Mouse (Mus musculus): ENCODE measurements at regions not wholly inside any gene's neighbourhood (a gene's known extent, or its start where the extent isn't known, plus 50 kb on each side); places are given as distances from the start of the nearest gene placed in this dataset.
A peak's percentile ranks its signal among the peaks of the same experiment; 100 is the strongest.

DNA sequence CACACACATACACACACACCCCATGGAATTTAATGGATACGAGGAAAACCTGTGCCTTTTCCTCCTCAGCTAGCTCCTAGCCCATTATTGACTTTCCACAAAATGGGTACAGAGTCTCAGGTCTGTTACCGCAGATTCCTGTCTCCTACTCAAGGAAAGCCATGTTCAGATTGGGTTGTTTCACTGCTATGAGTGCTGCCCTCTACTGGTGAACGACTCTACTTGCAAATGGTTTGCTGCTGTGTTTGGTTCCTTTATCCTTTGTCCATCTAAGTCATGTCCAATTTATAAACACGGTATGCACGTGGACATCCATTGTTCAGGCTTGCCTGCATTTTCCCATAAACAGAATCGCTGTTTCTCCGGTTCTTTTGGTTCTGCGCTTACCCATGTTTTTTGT is 144.4 kb upstream of the Acsl4 start:
- no peak for ATAC-seq (ENCODE audit: low read depth)
- H3K27ac ChIP-seq (ENCODE audit: low read length) = no peak overlapping the region
- WGBS = 34% methylated on average over 8 of the region's 8 CpGs
- no peak overlapping the region for H3K4me3 ChIP-seq (ENCODE audit: low read length)
- no peak overlapping the region for H3K4me2 ChIP-seq (ENCODE audit: low read depth, low read length)
- H3K27me3 ChIP-seq (ENCODE audit: control insufficient read depth, insufficient read depth, low read depth, low read length) = no peaks in the 10 kb centered on the region
- no peaks in the 10 kb centered on the region for H3K4me1 ChIP-seq (replicated peaks; ENCODE audit: control insufficient read depth, insufficient read depth, low read length)
- H3K36me3 ChIP-seq (ENCODE audit: control insufficient read depth, insufficient read depth, low read length) = no peaks in the 10 kb centered on the region
- no peak overlapping the region for H3K9ac ChIP-seq (ENCODE audit: low read length)
- no peaks in the 10 kb centered on the region for H3K9me3 ChIP-seq (ENCODE audit: control insufficient read depth, low read length)

DNA sequence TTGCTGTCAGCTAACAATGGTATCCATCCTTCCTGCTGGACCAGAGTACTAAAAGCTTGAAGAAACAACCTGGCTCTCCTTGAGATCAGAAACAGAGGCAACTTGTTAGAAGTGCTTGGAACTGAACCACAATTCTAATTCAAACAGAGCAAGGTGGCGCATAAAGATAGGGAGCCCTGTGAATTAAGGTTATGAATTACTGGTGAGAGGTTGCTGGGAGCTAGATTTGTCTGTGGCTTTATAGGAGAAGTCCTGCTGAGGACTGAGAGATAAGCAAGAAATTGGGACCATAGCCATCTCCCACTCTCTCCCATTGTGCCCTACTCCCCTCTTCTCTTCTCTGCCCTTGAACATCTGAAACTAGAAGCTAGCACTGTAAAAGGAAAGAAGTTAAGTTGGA is 145.2 kb upstream of the Acsl4 start:
- 86% methylated on average over 1 of the region's 1 CpGs for WGBS
- H3K27me3 ChIP-seq (ENCODE audit: control insufficient read depth, insufficient read depth, low read depth, low read length) = no peaks in the 10 kb centered on the region
- H3K4me1 ChIP-seq (replicated peaks; ENCODE audit: control insufficient read depth, insufficient read depth, low read length) = no peaks in the 10 kb centered on the region
- no peaks in the 10 kb centered on the region for H3K9me3 ChIP-seq (ENCODE audit: control insufficient read depth, low read length)
- no peaks in the 10 kb centered on the region for H3K36me3 ChIP-seq (ENCODE audit: control insufficient read depth, insufficient read depth, low read length)
- no peak overlapping the region for H3K4me2 ChIP-seq (ENCODE audit: low read depth, low read length)
- no peak overlapping the region for H3K4me3 ChIP-seq (ENCODE audit: low read length)
- H3K9ac ChIP-seq (ENCODE audit: low read length) = no peak overlapping the region
- no peak overlapping the region for H3K27ac ChIP-seq (ENCODE audit: low read length)
- ATAC-seq (ENCODE audit: low read depth) = no peak

DNA sequence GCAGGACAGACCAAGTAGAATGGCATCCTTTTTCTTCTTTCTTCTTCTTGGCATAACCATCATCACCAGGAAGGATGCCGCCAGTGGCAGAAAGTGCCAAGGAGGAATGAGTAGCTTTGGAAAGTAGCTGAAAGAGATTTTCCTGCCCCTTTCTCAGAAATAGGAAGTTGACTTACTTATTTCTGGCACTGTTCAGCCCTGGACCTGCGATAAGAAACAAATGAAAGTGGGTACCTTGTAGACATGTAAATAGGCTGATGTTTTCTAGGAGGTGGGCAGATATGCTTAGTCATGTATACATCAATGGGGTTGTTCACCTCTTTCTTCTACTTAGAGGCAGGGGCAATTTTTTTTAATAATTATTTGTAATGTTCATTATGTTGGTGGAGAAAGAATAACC is 145.3 kb upstream of the Tmem164 start:
- no peaks in the 10 kb centered on the region for H3K36me3 ChIP-seq (ENCODE audit: control insufficient read depth, insufficient read depth, low read length)
- no peak overlapping the region for H3K27ac ChIP-seq (ENCODE audit: low read length)
- WGBS = 77% methylated on average over 2 of the region's 2 CpGs
- no peak overlapping the region for H3K9ac ChIP-seq (ENCODE audit: low read length)
- ATAC-seq (ENCODE audit: low read depth) = no peak
- H3K4me2 ChIP-seq (ENCODE audit: low read depth, low read length) = no peak overlapping the region
- H3K9me3 ChIP-seq (ENCODE audit: control insufficient read depth, low read length) = no peaks in the 10 kb centered on the region
- no peak overlapping the region for H3K4me3 ChIP-seq (ENCODE audit: low read length)
- H3K27me3 ChIP-seq (ENCODE audit: control insufficient read depth, insufficient read depth, low read depth, low read length) = no peaks in the 10 kb centered on the region
- no peaks in the 10 kb centered on the region for H3K4me1 ChIP-seq (replicated peaks; ENCODE audit: control insufficient read depth, insufficient read depth, low read length)

DNA sequence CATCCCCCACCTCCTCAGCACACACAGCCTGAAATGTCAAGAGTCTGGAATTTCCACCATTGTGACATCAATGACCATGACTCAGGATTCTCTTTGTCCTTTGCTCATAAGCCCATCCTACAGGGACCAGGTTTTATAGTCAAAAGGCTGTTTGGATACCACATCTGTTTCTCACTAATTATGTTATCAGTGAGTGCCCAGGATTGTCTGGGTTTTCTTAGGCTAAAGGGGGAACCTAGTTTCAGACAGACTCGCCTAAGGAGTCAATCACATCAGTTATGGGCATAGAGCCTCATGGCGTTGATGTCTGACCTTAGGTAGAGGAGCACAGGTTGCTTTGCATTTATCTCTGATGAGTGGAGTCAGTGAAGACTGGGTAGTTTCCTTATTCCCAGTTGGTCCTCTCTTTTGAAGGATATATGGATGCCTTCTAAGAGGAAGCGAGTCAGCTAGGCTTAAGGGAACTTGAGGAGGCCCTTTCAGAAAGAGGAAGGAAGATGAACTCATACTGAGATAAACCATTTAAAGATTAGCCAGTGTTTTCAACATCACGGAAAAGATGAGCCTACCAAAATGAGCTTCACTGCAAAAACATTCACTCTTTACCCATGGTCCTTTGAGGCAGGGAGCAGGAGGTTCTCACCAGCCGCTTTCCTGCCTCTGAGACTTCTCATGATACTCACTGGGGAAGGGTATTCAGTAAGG is 143.8 kb upstream of the Tmem164 start:
- ATAC-seq (ENCODE audit: low read depth) = no peak
- Histone ChIP-seq H3K4me2 (ENCODE audit: low read depth, low read length) (no peak overlapping the region), H3K36me3 (ENCODE audit: control insufficient read depth, insufficient read depth, low read length) (no peaks in the 10 kb centered on the region), H3K4me1 (replicated peaks; ENCODE audit: control insufficient read depth, insufficient read depth, low read length) (no peaks in the 10 kb centered on the region), H3K9me3 (ENCODE audit: control insufficient read depth, low read length) (no peaks in the 10 kb centered on the region), H3K4me3 (ENCODE audit: low read length) (no peak overlapping the region), H3K27me3 (ENCODE audit: control insufficient read depth, insufficient read depth, low read depth, low read length) (no peaks in the 10 kb centered on the region), H3K27ac (ENCODE audit: low read length) (no peak overlapping the region), H3K9ac (ENCODE audit: low read length) (no peak overlapping the region)
- whole genome bisulfite sequencing = 79% methylated on average over 5 of the region's 5 CpGs

DNA sequence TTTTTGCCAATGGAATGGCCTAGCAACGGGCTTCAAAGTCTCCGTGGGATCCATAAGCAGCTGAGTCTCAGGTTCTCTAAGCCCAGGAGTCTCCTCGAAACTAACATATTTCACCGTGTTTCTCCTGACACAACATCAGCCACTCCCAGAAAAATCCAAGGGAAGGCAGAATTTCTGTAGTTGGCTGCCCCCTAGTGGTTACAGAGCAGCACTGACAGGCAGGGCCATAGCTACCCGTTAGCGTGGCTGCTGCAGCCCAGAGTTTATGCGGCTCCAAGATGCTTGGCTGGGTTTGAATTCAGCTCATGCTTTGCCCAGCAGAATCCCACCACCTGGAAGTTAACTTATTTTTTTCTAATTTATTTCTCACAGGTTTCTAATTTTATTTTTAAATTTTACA is 140.9 kb upstream of the Tmem164 start:
- Histone ChIP-seq H3K4me2 (ENCODE audit: low read depth, low read length) (no peak overlapping the region), H3K4me3 (ENCODE audit: low read length) (no peak overlapping the region), H3K27me3 (ENCODE audit: control insufficient read depth, insufficient read depth, low read depth, low read length) (no peaks in the 10 kb centered on the region), H3K9me3 (ENCODE audit: control insufficient read depth, low read length) (no peaks in the 10 kb centered on the region), H3K36me3 (ENCODE audit: control insufficient read depth, insufficient read depth, low read length) (no peaks in the 10 kb centered on the region), H3K27ac (ENCODE audit: low read length) (no peak overlapping the region), H3K4me1 (replicated peaks; ENCODE audit: control insufficient read depth, insufficient read depth, low read length) (no peaks in the 10 kb centered on the region), H3K9ac (ENCODE audit: low read length) (no peak overlapping the region)
- peak; percentile 57; the same call in 1 of the 2 replicates for ATAC-seq (ENCODE audit: low read depth)
- 11% methylated on average over 7 of the region's 7 CpGs for WGBS

DNA sequence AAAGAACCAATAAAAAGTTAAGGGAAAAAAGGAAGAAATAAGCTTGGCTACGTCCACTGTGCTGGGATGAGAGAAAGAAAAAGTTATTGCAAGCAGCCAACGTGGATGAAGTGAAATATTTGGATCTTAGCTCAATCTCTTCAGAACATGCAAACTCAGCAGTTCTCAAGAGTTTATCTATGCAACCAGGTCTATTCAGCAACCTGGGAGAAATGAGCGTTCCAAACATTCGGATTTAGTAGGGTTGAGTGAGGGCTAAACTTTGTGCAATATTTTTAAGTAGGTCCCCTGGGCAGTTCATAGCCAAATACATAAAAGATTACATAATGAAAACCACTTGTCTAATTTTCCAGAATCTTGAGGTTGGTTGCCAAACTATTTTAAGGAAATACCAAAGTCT is 129.0 kb upstream of the Tmem164 start:
- H3K27me3 ChIP-seq (ENCODE audit: control insufficient read depth, insufficient read depth, low read depth, low read length) = no peaks in the 10 kb centered on the region
- no peaks in the 10 kb centered on the region for H3K9me3 ChIP-seq (ENCODE audit: control insufficient read depth, low read length)
- 57% methylated on average over 4 of the region's 4 CpGs for WGBS
- H3K9ac ChIP-seq (ENCODE audit: low read length) = no peak overlapping the region
- ATAC-seq (ENCODE audit: low read depth) = no peak
- no peaks in the 10 kb centered on the region for H3K36me3 ChIP-seq (ENCODE audit: control insufficient read depth, insufficient read depth, low read length)
- no peak overlapping the region for H3K4me2 ChIP-seq (ENCODE audit: low read depth, low read length)
- no peak overlapping the region for H3K27ac ChIP-seq (ENCODE audit: low read length)
- no peaks in the 10 kb centered on the region for H3K4me1 ChIP-seq (replicated peaks; ENCODE audit: control insufficient read depth, insufficient read depth, low read length)
- H3K4me3 ChIP-seq (ENCODE audit: low read length) = no peak overlapping the region

DNA sequence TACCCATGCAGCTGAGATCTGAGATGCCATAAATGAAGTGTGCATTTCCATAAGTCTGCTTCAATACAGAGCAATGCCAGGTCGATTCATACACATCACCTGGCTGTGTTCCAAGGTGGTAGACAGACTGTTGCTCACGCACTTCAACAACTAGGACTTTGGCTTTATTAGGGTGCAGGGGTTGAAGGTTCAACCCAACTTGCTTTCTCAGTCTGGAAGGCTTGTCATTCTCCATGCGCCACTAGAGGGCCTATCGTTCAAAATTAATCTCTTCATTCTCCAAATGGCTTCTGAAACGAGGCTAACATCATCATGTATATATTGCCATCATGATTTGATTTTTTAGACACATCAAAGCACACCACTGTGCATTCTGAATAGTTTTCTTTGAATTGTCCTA is 127.0 kb upstream of the Tmem164 start:
- ATAC-seq (ENCODE audit: low read depth) = no peak

DNA sequence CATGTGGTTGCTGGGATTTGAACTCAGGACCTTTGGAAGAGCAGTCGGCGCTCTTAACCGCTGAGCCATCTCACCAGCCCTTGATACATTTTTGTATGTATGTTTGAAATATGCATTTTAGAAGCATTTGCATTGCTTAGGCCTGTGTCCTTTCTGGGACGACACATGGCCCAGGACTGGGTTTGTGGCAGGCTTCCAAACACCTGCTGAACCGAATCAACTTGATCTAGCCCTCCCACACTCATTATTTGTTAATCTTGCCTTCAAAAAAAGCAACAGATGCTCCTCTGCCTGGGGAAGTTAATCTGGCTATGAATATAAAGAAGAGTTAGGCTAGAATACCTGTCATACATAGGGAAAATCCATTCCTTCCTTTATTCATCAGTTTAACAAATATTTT is 123.7 kb upstream of the Tmem164 start:
- ATAC-seq (ENCODE audit: low read depth) = no peak
- Histone ChIP-seq H3K36me3 (ENCODE audit: control insufficient read depth, insufficient read depth, low read length) (no peaks in the 10 kb centered on the region), H3K27me3 (ENCODE audit: control insufficient read depth, insufficient read depth, low read depth, low read length) (no peaks in the 10 kb centered on the region), H3K9ac (ENCODE audit: low read length) (no peak overlapping the region), H3K9me3 (ENCODE audit: control insufficient read depth, low read length) (no peaks in the 10 kb centered on the region), H3K27ac (ENCODE audit: low read length) (no peak overlapping the region), H3K4me3 (ENCODE audit: low read length) (no peak overlapping the region), H3K4me2 (ENCODE audit: low read depth, low read length) (no peak overlapping the region), H3K4me1 (replicated peaks; ENCODE audit: control insufficient read depth, insufficient read depth, low read length) (no peaks in the 10 kb centered on the region)
- WGBS = 75% methylated on average over 5 of the region's 5 CpGs

More for the DNA sequence above, 127.0 kb upstream of the Tmem164 start:
- Histone ChIP-seq H3K27ac (ENCODE audit: low read length) (no peak overlapping the region), H3K27me3 (ENCODE audit: control insufficient read depth, insufficient read depth, low read depth, low read length) (no peaks in the 10 kb centered on the region), H3K36me3 (ENCODE audit: control insufficient read depth, insufficient read depth, low read length) (no peaks in the 10 kb centered on the region), H3K4me1 (replicated peaks; ENCODE audit: control insufficient read depth, insufficient read depth, low read length) (no peaks in the 10 kb centered on the region), H3K4me3 (ENCODE audit: low read length) (no peak overlapping the region), H3K4me2 (ENCODE audit: low read depth, low read length) (no peak overlapping the region), H3K9ac (ENCODE audit: low read length) (no peak overlapping the region), H3K9me3 (ENCODE audit: control insufficient read depth, low read length) (no peaks in the 10 kb centered on the region)
- WGBS = 14% methylated on average over 5 of the region's 5 CpGs

DNA sequence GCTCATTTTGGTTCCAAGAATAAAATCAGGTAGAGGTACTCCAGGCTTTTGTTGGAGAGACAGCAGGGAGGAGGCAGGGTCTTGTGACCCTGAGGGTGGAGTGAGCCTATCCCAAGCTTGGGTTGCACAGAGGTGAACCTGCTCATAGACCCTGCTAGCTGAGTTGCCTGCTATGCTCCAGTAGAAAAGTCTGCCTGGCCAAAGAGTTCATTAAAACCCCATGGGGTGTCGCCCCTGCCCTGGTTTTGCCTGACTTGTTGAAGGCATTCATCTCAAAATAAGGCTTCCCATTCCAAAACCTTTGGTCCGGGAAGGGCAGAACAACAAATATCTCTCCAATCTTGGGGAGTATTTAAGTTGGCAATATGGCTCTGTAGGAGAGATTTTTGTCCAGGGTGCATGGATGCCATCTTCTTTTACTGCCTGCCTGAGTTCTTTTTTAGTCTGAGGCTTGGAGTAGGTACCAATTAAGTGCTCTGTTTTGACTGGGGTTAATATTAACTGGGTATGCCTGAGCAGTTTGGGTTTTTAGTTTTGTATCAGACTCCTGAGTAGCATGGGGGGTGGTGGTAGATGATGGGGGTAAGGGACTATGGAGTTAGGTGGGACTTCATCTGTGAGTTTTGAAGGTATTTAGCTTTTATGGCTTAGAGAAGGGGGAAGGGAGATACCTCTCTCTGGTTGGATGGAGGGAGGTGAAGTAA is 120.8 kb upstream of the Tmem164 start:
- no peak overlapping the region for H3K4me2 ChIP-seq (ENCODE audit: low read depth, low read length)
- H3K4me3 ChIP-seq (ENCODE audit: low read length) = no peak overlapping the region
- no peaks in the 10 kb centered on the region for H3K4me1 ChIP-seq (replicated peaks; ENCODE audit: control insufficient read depth, insufficient read depth, low read length)
- no peak for ATAC-seq (ENCODE audit: low read depth)
- H3K9ac ChIP-seq (ENCODE audit: low read length) = no peak overlapping the region
- H3K36me3 ChIP-seq (ENCODE audit: control insufficient read depth, insufficient read depth, low read length) = no peaks in the 10 kb centered on the region
- no peaks in the 10 kb centered on the region for H3K9me3 ChIP-seq (ENCODE audit: control insufficient read depth, low read length)
- WGBS = 60% methylated on average over 2 of the region's 2 CpGs
- no peak overlapping the region for H3K27ac ChIP-seq (ENCODE audit: low read length)
- H3K27me3 ChIP-seq (ENCODE audit: control insufficient read depth, insufficient read depth, low read depth, low read length) = no peaks in the 10 kb centered on the region
